Mouse (Mus musculus): ENCODE data around the gene Shb.

The Shb gene

DNA sequence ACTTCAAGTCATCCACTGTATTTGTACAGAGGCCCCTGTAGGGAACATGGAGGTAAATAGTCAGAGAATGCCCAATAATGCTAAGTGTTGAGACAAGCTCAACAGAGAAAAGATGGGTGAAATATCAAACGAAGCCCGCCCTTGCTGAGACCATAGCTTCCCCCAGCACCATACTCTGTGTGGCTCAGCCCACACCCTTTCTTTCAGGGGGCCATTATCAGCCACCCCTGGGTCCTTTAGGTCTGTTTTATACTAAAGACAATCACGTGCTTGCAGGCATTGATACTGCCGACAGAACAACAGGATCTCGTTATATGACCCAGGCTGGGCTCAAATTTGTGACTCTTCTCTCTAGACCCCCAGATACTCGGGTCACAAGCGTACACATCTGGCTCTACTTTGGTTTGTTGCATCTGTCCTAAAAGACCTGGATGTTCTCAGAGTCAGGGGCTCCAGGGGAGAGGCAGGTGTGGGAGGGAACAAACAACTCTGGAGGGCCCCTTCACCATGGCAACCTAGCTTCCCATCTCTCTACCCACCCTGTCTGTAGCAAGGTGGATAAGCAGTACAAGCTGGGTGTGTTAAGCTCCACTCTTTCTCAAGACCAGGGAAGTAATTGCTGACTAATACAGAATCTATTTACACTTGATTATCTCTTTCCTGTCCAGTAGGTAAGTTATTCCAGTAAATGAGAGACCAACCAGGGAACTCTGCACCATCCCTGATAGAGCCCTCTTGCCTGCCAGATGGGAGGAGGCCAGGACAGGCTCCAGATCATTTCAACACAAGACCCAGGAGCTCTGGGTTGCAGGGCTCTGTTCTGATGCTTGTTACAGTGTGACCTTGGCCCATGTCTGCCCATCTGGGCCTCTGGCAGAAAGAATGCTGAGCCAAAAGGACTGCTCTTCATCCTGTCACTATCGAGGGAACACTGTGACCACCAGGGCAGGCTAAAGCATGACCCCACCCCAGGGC lies 48.7 kb downstream of the Shb start:
- DNase-seq (ENCODE audit: low spot score in 2 of 2) = no peak

DNA sequence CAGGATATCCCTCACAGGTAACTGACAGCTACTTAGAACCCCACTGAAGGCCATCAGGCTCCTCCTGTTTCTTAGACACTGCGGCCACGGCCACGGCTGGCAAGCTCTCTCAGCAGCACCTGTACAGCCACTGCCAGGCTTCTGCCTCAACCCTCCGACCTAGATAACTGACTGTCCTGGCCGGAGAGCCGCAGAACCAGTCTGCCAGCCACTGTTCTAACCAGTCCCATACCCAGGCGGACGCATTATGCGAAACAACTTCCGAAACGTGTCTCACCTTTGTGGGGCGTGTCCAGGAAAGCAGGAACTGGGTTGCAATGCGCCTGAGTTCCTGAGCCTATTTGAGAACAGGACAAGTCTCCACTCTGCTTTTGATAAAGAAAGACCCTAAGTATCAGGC lies 50.0 kb downstream of the Shb start:
- DNase-seq (ENCODE audit: low spot score in 2 of 2) = no peak

DNA sequence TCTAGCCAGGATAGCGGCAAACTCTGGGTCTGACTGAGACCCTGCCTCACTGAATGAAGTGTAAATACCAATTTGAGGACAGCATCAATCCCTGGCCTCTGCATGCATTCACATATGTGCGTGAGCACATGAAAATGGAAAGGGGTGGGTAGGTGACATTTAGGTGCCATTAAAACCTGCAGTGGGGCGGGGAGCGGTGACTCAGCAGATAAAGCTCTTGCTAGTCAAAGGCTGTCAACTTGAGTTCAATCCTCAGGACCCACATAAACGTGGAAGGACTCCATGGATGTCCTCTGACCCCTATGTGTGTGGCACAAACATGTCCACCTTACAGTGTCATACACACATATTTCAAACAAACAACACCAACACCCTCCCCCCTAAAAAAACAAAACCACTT lies 50.8 kb downstream of the Shb start:
- no peak for DNase-seq (ENCODE audit: low spot score in 2 of 2)

DNA sequence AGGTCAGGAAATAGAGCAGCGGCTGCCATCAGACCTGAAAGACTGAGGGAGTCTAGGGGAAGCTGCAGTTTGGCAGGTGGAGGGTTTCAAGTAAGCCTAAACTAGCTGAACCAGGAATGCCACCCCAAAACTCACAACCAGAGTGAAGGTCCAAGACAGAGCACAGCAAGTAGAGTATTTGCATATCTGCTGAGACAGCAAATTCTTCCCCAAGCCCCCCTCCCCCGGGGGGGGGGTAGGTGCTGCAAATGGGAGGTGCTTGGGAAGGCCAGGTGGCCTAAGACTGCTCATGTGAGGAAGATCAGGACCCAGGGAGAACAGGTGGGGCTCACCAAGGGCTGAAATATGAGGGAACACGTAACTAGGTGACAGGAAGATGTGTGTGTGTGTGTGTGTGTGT lies 51.7 kb downstream of the Shb start:
- DNase-seq (ENCODE audit: low spot score in 2 of 2) = no peak

DNA sequence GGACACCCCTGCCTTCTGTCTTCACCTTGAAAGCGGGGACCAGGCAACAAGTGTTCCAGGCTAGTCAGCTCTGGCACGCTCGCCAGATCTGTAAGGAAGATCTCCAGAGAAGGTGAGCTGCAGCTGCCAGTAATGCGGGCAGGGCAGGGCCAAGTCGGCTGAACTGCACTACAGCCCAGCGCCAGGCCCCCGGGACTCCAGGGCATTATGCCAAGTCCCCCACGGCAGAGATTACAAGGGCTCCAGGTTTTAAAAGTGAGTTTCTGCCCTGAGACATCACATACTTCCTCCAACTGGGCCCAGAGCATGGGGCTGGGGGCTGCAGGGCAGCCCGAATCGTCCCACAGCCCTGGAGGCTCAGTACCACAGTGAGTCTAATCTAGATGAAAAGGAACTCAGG lies 52.8 kb downstream of the Shb start:
- no peak for DNase-seq (ENCODE audit: low spot score in 2 of 2)

DNA sequence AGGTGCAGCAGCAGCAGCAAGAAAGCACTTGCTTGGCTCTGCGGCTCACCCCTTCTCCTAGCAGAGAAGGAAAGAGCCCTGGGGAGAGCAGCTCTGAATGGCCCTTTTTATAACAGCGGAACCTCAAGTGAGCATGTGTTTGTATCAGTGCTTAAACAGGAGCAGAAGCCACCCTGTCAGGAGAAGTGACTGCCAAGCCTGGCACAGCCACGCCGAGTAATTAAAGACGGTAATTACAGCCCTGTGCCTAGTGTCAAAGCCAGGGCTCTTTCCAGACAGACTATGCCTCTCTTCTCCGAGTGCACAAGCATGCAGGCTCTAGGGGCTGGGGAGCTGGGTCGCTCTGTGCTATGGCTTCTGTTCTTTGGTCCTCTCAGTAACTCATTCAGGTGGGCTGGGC lies 54.1 kb downstream of the Shb start:
- DNase-seq (ENCODE audit: low spot score in 2 of 2) = no peak

DNA sequence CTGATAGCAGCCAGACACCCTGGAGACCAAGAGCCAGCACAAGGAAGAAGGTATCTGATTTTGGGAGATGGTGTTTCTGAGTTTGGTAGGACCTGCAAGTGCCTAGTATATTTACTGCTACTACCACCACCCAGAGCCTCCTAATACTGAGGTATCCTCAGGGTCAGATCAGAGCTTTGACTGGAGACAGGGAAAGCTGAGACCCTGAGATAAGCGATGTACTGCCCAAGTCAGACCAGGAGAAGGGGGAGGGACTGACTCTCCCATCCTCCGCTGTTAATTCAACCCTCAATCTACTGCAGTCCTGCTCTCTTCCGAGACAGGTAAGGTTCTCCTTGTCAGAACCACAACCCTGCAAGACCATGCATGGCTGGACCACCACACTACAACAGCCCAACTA lies 55.2 kb downstream of the Shb start:
- DNase-seq (ENCODE audit: low spot score in 2 of 2) = no peak

DNA sequence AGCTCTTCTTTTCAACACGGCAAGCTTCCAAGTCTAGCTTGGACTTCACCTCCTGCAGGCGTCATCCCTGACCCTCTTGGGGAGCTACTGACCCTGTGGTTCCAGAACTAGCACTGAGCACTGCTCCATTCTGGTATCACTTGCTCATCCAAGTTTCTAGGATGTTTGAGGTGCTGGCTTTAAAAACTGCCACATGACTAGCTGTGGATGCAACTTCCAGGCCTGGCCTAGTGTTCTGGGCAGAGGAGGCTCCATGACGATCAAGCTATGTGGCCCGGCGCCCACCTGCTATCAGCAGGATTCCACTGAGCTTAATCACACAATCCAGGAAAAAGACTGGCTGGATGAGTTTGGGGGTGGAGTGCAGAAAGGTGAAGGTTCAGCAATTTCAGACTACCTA lies 57.4 kb downstream of the Shb start:
- no peak for DNase-seq (ENCODE audit: low spot score in 2 of 2)

DNA sequence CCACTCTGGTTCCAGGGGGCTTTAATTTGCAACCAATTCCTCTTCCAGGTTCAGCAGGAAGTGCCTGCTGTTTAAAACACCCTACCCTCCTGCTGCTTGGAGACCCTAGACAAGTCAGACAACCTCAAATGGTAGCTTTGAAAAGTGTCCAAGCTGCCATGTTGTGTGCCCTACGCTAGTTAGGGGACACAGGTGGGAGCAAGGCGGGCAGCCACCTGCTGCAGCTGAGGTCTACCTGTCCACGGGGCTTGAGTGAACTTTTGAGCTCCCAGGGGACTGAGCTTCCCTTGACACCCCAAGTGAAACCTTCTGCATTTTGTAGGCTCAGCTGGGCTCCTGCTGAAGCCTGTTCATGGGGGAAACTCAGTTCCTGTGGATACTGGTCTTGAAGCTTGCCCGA lies 58.1 kb downstream of the Shb start:
- no peak for DNase-seq (ENCODE audit: low spot score in 2 of 2)

DNA sequence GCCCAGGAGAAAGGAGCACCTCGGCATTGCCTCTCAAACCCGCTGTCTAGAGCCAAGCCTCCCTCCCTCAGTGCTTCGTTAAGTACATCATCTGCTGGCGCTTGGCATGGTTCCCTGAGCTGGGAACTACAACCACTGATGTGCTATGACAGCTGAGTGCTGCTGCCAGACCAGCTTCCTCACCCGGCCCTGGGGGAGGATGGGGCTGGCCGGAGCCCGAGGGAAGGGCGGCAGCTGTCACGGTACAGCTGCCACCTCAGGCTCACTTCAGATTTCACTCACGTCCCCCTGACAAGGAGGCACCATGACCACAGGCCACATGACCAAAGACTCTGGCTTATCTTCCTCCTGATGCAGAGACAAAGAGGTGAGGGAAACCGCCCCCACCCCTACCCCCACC lies 59.1 kb downstream of the Shb start:
- peak; percentile 72 to 74 for DNase-seq (ENCODE audit: low spot score in 2 of 2)

DNA sequence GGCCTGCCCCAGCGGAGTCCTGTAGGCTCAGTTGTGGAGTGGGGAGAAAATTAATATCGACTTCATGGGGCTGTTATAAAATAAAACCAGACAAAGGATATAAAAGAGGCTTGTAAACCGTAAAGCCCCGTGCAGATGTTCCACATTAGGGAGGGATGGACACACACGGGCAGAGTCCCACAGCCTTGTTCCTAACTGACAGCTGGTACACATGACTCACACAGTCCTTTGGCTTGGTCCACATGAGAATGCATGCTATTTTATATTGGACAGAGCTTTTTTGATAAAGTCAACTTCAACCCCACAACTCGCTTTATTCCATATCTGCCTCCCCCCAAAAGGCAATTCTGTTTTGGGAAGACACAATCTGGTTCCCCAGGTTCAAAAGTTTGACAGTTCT lies 59.6 kb downstream of the Shb start:
- no peak for DNase-seq (ENCODE audit: low spot score in 2 of 2)

DNA sequence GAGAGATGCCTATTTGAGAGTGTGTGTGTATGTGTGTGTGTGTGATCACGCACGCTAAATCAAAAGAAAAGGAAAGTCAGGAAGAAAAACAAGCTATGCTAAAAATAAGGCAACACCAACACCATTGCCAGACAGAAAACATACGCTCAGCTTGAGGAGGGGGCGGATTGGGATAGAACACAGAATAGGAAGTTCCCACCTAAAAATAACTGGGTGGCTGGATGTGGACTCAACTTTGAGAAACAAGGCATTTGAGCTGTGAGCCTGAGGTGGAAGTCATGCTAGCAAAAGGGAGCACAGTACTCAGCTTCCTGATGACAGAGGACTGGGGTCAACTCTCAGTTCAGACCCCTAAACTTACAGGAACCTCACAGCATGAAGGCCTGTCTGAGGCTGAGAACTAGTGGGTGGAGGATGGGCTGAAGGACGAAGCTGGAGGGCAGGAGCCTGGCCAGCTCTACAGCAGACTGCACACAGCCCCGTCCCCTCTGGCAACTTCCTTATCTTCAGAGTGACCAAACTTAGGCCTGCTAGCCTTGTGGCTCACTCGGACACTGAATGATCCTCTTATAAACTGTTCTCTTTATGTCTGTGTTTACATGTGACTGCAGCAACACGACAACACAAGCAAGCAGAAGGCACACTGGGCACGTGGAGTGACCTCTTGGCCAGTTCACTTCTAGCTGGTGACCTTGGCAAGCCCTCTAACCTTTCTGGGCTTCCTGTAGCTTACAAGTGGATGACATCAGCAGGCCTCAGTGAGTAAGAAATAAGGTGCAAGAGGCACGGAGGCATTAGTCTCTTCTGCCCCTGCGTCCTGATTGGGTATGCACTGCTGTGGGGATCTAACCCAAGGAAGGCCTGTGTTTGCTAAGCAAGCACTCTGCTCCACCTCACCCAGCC lies 60.4 kb downstream of the Shb start:
- DNase-seq (ENCODE audit: low spot score in 2 of 2) = no peak

DNA sequence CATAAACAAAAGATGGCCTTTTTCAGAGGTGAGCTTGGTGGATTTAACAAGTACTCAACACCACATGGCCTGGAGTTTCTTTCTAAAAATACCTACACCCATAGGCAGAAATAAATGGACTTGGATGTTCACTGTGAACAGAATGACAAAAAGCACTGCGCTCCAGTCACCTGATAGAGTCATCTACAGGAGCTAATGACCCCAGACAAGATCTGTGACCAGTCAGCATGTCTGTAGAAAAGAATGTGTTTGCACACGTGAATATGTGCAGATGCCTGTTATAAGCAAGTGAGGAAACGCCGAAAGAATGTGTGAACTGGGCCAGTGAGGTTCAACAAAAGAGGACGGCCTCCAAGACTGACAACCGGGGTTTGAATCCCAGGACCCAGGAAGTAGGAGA lies 63.2 kb downstream of the Shb start:
- DNase-seq (ENCODE audit: low spot score in 2 of 2) = no peak

DNA sequence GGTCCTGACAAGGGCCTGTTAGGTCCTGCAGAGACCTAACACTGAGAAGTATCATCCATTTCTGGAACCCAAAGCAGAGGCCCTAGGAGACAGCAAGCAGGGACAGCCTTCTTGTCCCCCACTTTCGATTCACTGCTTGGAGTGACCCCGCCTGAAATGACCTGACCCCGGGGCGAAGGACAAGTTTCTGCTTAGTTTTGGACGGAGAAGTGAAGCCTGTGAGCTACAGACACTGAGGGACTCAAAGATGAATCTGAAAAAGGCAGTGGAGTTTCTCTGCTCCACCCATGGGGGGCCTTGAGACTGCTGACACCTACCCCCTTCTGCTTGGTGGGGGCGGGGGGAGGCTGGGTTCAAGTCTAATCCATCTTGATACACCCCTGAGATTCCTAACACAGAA lies 63.8 kb downstream of the Shb start:
- DNase-seq (ENCODE audit: low spot score in 2 of 2) = no peak

DNA sequence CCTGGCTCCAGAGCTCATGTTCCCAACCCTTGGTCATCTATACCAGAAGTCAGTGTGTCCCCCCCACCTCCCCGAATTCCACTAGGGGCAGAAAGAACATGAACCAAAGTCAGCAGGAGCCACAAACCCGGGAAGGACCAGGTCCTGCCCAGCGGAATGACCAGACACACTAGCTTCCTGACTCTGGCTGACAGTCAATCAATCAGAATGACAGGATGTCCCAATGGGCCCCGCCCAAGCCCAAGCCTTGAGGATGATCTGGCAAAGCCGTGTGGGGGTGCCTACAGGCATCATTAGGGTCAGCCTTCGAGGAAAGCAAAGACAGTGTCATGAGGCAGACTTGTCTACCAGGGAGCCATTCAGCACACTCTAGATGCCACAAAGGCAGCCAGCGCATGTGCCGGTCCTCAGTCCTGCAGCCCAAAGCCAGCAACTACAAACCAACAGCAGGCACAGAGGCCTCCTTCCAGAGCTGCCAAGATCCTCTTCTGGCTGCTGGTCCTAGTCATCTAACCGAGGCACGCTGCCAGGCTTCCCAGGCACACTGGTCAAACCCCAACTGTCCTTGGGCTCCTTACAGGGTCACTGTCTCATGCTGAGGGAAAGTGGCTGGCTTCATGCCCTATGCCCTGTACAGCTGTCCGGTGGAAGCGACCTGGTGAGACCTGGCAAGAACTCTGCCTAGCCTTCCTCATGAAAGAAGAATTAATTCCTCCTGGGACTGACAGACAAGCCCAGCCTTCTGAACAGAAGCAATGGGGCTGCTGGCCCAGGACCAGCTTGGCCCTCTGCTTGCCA lies 65.0 kb downstream of the Shb start:
- DNase-seq (ENCODE audit: low spot score in 2 of 2) = no peak

DNA sequence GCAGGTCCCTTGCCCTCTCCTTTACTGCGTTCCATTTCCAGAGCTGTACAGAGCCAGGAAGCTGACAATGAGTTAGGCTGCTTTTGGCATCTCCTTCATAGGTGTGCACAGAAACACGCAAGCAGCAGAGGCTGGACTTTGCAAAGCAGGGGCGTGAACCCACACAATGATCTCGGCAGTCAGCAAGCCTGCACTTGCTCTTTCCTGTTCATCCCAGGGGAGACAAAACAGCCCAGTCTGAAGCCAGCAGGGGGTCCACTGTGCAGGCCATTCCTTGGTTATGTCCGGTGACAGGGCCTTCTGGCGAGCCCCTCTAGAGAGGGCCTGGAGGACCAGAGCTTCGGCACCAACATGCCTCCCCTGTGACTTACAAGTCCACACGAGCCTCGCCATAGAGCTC lies 67.3 kb downstream of the Shb start:
- DNase-seq (ENCODE audit: low spot score in 2 of 2) = no peak

DNA sequence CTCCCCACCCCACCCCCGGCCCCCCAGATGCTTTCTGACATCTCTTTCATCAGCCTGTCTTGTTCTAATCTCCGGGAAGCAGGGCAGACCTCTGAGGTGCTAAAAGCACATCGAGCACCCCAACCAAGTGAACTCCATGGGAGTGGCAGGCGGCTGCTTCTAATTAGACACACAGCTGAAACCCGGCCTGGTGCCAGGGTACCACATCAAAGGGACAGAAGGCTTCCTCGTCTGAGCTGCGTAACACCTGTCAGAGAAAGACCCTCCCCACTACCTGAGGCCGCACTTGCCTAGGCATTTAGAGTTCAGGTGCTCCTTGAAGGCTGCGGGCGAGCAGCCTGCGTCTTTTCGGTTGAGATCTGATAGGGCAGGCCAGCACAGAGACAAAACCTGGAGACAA lies 67.7 kb downstream of the Shb start:
- DNase-seq (ENCODE audit: low spot score in 2 of 2) = no peak

DNA sequence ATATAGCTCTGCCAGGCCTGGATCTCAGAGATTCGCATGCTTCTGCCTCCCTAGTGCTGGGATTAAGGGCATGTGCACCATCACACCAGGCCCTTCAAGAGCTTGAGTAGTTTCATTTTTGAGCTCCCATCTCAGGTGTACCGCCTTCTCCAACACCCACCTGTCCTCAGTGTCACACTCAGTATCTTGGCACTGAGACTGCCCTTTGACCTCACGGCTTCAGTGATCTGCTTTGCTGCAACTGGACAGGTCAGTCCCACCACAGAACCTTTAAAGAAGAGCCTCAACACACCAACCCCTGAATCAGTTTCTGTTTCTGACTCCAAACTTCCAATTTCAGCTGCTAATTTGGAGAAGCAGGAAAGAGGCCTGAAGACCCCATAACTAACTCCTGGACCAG lies 68.1 kb downstream of the Shb start:
- no peak for DNase-seq (ENCODE audit: low spot score in 2 of 2)

DNA sequence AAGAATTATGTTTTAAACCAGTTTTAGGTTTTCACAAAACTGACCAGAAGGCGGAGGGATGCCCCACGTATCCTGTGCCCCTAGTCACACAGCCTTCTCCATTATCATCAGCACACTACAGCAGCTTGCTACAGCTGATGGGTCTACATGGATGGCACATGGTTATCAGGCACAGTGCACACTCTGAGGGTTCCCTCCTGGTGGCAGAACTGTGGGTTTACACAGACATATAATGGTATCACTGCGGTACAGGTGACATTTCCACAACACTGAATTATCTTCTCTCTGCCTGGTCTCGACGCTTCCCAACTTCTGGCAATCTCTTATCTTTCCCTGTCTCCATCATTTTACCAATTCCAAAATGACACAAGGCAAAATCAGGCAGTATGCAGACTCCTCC lies 69.6 kb downstream of the Shb start:
- DNase-seq (ENCODE audit: low spot score in 2 of 2) = no peak

DNA sequence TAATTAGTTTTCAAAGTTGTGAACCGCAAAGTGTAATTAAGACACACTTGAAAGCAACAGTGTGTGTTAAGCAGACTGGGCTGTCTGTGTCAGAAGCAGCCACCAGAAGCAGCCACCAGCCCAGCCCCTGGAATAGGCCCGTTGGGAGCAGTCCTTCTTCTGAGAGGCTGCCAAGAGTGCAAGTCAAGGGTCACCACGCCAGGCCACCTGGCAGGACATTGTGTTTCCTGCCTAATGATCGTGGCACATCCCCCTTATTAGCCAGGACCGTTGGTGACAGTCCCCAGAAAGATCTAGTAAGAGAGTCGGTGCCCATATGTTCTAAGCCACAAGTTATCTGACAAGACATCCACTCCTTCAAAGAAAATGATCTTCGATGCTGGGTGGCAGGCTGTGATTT lies 70.6 kb downstream of the Shb start:
- no peak for DNase-seq (ENCODE audit: low spot score in 2 of 2)

DNA sequence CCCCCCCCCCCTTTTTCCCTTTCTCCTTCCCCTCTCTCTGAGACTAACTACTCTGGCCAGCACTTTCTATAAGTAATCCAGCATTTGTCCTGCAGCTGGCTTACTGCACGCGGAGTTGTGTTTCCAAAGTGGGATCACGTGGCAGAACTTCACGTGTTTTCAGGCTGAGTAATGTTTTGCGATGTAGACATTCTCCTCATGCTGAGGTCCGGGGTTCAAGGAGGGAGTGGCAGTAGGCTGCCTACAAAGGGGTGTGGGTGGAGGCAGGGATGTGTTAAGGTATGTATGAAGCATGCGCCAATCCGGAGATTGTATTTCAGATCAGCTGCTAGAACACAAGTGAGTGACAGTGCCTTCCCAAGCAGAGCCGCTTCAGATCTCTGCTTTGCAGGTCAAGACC lies 72.9 kb downstream of the Shb start:
- no peak for DNase-seq (ENCODE audit: low spot score in 2 of 2)

DNA sequence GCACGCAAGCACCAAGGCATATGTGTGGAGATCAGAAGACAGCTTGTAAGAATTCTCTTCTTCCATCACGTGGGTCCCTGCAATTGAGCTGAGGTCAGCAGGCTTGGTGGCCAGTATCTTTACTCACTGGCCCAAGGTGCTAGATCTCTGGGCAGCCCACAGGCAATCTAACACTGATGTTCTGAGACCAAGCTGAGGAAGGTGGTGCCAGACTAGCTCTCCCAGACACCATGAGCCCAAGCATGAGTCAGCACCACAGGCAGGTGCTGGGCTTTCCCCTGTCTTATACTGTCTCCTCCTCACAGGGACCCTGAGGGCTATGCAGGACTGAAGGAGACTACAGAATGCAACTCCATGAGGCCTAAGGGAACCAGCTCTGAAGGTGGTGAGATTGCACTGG lies 74.7 kb downstream of the Shb start:
- DNase-seq (ENCODE audit: low spot score in 2 of 2) = no peak

All from urinary bladder, postnatal 4 days (tissue).